Mouse (Mus musculus): ENCODE data around the gene Prdm11.

DNA sequence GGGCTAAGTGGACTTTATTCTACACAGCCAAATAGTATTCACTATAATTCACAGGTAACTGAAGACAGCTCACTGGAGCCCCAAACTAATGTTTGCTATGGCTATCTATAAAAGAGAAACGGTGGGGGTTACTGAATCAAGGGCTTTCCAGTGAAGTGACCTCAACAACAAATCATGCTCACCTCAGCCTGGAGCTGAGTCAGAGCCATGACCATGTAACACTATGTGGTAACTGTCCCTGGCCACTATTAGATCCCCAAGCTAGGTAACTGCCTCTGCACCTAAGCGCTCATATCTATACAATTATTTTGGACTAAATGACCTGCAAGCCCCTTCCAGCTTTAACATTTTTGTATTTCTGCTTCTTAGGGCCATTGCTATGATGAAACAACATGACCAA, 89.0 kb downstream of the Prdm11 start:
- TF ChIP-seq CTCF (IDR thresholded peaks at IDR 0.05; ENCODE audit: extremely low read depth, insufficient read length, insufficient replicate concordance, low read depth, low read length) (no peak), POLR2A (IDR thresholded peaks at IDR 0.05; ENCODE audit: low read depth, low read length) (no peak)

All from small intestine, adult 2 months (tissue).